Mouse (Mus musculus) cerebellum, adult 2 months (tissue): ENCODE measurements around the gene Yod1.

ENCODE experiments used
- CTCF ChIP-seq: fragments of 200-500 bp; IDR thresholded peaks from 2 replicates; pipeline ENCODE4 v1.5.1; 2011; ENCODE audit warnings: low read depth, mild to moderate bottlenecking, control low read depth, low read length, moderate library complexity, borderline replicate concordance; ENCODE audit not compliant: insufficient read depth
- POLR2A ChIP-seq: fragments of 200-500 bp; IDR thresholded peaks from 2 replicates; pipeline ENCODE4 v1.6.1; 2011; ENCODE audit warnings: low read length, control low read depth, borderline replicate concordance; ENCODE audit not compliant: insufficient read depth

DNA sequence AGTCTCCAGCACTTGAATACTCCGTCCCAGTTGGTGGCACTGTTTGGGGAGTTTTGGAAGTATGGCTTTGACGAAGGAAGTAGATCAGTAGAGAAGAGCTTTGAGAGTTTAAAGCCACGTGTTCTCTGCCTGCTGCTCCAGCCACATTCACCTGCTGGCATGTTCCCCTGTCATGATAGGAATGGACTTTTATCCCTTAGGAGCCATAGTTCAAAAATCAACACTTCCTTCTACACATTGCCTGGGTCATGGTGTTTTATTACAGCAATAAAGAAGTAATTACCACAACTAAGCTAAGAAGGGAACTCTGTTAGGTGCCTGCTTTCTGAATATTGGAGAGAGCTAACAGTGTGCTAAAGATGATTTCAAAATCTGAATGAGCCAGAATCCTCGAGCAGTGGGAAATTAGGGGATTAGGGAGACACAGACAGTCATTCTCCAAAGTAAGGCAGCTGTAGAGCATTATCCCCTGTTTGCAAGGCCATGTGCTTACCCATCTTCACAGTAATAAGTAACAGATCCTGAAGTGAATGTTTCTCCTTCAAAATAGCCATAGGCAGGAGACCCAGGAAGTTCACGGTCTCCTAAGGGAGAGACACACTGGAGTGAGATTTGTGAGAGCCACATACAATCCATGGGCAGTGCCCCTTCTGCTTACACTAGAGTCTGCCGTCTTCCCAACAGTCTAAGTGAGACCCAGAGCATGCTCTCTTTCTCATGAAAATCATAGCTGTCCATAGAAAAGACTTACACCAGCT, 35.3 kb upstream of the Yod1 start:
- TF ChIP-seq CTCF (no peak), POLR2A (no peak)
